Mouse (Mus musculus) neural tube, embryonic 11.5 days (tissue): ENCODE results near the gene Mtf2. TPM values are rescaled to one million over a fixed set of nuclear protein-coding genes. Genes with fewer than 3 reads are reported as not detected.
"Not testable (repeated sequence)": the region's sequence is repeated elsewhere in the genome, so short reads cannot be mapped to it uniquely, and the experiment has no call there.

ENCODE experiments used
- ATAC-seq: fragments of 200-750 bp; cut with Nextera tagmentation; 2 replicates; pipeline ENCODE4 v1.8.0; 2017; ENCODE audit warnings: moderate number of reproducible peaks, mild to moderate bottlenecking, moderate TSS enrichment, moderate library complexity; ENCODE audit not compliant: insufficient read depth, low FRiP score, low TSS enrichment
- DNase-seq: peaks from one replicate; pipeline ENCODE4 v3.0.0-alpha.2; 2015; ENCODE audit warnings: low spot score
- H3K27ac ChIP-seq: fragments of 300-500 bp; sonication (generic); 2 replicates; pipeline ENCODE4 v1.5.1; 2014; ENCODE audit warnings: low read depth, mild to moderate bottlenecking, low read length
- H3K27me3 ChIP-seq: fragments of 300-500 bp; sonication (generic); 2 replicates; pipeline ENCODE4 v1.6.1; 2014; ENCODE audit warnings: mild to moderate bottlenecking, low read length, mixed read lengths; ENCODE audit not compliant: control insufficient read depth, insufficient read depth
- H3K36me3 ChIP-seq: fragments of 300-500 bp; sonication (generic); 2 replicates; pipeline ENCODE4 v1.6.1; 2014; ENCODE audit warnings: mild to moderate bottlenecking, low read length, moderate library complexity, mixed read lengths; ENCODE audit not compliant: control insufficient read depth, insufficient read depth
- H3K4me1 ChIP-seq: fragments of 300-500 bp; sonication (generic); 2 replicates; pipeline ENCODE4 v1.6.1; 2014; ENCODE audit warnings: low read length, mixed read lengths; ENCODE audit not compliant: control insufficient read depth, insufficient read depth
- H3K4me2 ChIP-seq: fragments of 300-500 bp; sonication (generic); 2 replicates; pipeline ENCODE4 v1.6.1; 2014; ENCODE audit warnings: low read depth, mild to moderate bottlenecking, moderate library complexity
- H3K4me3 ChIP-seq: fragments of 300-500 bp; sonication (generic); 2 replicates; pipeline ENCODE4 v1.5.1; 2014; ENCODE audit warnings: low read depth, low read length
- H3K9ac ChIP-seq: fragments of 300-500 bp; sonication (generic); 2 replicates; pipeline ENCODE4 v1.6.1; 2014; ENCODE audit warnings: mild to moderate bottlenecking, low read length
- H3K9me3 ChIP-seq: fragments of 300-500 bp; sonication (generic); 2 replicates; pipeline ENCODE4 v1.6.1; 2016; ENCODE audit warnings: low read length; ENCODE audit not compliant: control insufficient read depth
- WGBS: fragments of 180-500 bp; shearing (Covaris S2); extraction: QIAGEN DNeasy Blood & Tissue Kit; methylation state at CpG from one replicate; pipeline ENCODE4 v1.1.7; 2014; 5-methylcytosine and 5-hydroxymethylcytosine counted together
- polyA plus RNA-seq: library from polyadenylated mRNA; unstranded; fragments of >200 nt; fragmentation: Nextera tagmentation; extraction: Ambion mirVana; gene quantifications from 2 replicates; pipeline ENCODE4 v1.2.1, GENCODE M21; 2014

Mtf2 gene
- polyA plus RNA-seq, 1 experiment from 2014 or later, result 135 TPM

- H3K27ac ChIP-seq, result no peak overlapping the region
- no peak overlapping the region for H3K4me2 ChIP-seq
- no peak overlapping the region for H3K9ac ChIP-seq
- no peak overlapping the region for H3K4me3 ChIP-seq
- no peaks in the 10 kb centered on the region for H3K4me1 ChIP-seq
- 96% methylated on average over 9 of the region's 9 CpGs for WGBS
- no peaks in the 10 kb centered on the region for H3K27me3 ChIP-seq
- no peak for ATAC-seq
- H3K9me3 ChIP-seq, result no peaks in the 10 kb centered on the region
- no peak for DNase-seq
- no peaks in the 10 kb centered on the region for H3K36me3 ChIP-seq
These were observed 5.1 kb upstream of the Mtf2 start for GRCm38 (mm10) chr5:108060413-108060812.

- Histone ChIP-seq H3K9ac (no peak overlapping the region), H3K4me1 (no peaks in the 10 kb centered on the region), H3K27ac (no peak overlapping the region), H3K4me2 (no peak overlapping the region), H3K4me3 (no peak overlapping the region), H3K9me3 (no peaks in the 10 kb centered on the region), H3K36me3 (peaks cover 17% of the 10 kb centered on the region), H3K27me3 (no peaks in the 10 kb centered on the region)
- no peak for ATAC-seq
- 97% methylated on average over 1 of the region's 1 CpGs for whole genome bisulfite sequencing
- DNase-seq, result no peak
These were observed 6.8 kb downstream of the Mtf2 start for GRCm38 (mm10) chr5:108072301-108072700.

- ATAC-seq (no peak), DNase-seq (no peak)
- H3K9ac ChIP-seq, result no peak overlapping the region
- no peak overlapping the region for H3K4me3 ChIP-seq
- no peaks in the 10 kb centered on the region for H3K9me3 ChIP-seq
- H3K4me1 ChIP-seq, result no peaks in the 10 kb centered on the region
- no peaks in the 10 kb centered on the region for H3K27me3 ChIP-seq
- H3K36me3 ChIP-seq, result peaks cover 5% of the 10 kb centered on the region
- no peak overlapping the region for H3K4me2 ChIP-seq
- no peak overlapping the region for H3K27ac ChIP-seq
These were observed 10.8 kb downstream of the Mtf2 start for GRCm38 (mm10) chr5:108076241-108076640.

- Histone ChIP-seq H3K36me3 (peaks cover 5% of the 10 kb centered on the region), H3K4me3 (no peak overlapping the region), H3K27me3 (no peaks in the 10 kb centered on the region), H3K9ac (no peak overlapping the region), H3K27ac (no peak overlapping the region), H3K9me3 (no peaks in the 10 kb centered on the region), H3K4me1 (no peaks in the 10 kb centered on the region), H3K4me2 (no peak overlapping the region)
- no peak for ATAC-seq
- WGBS, result 56% methylated on average over 6 of the region's 6 CpGs
- DNase-seq, result no peak
These were observed 11.5 kb downstream of the Mtf2 start for GRCm38 (mm10) chr5:108076833-108077540.

DNA sequence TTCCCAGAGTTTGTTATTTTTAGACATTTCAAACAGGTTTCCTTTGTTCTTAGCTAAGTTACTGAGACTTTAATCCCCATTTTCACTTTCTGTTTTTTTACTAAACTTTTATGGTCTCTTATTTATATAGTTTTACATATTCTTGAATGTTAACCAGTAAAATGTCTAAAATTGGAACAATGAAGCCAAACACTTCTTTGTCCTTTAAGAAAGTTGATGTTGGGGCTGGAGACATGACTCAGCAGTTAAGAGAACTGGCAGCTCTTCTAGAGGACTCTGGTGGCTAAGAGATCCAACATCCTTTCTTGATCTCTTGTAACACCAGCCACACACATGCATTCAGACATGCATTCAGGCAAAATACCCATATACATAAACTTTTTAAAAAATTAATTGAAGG lies 14.1 kb downstream of the Mtf2 start:
- H3K4me1 ChIP-seq, result no peaks in the 10 kb centered on the region
- no peaks in the 10 kb centered on the region for H3K9me3 ChIP-seq
- H3K36me3 ChIP-seq, result peaks cover 2% of the 10 kb centered on the region
- no peak overlapping the region for H3K9ac ChIP-seq
- DNase-seq (no peak), ATAC-seq (no peak)
- H3K4me3 ChIP-seq, result no peak overlapping the region
- no peaks in the 10 kb centered on the region for H3K27me3 ChIP-seq
- H3K27ac ChIP-seq, result no peak overlapping the region
- H3K4me2 ChIP-seq, result no peak overlapping the region

- no peak for ATAC-seq
- 48% methylated on average over 2 of the region's 2 CpGs for WGBS
- Histone ChIP-seq H3K9me3 (no peaks in the 10 kb centered on the region), H3K9ac (no peak overlapping the region), H3K4me2 (no peak overlapping the region), H3K4me1 (no peaks in the 10 kb centered on the region), H3K36me3 (peaks cover 7% of the 10 kb centered on the region), H3K27ac (no peak overlapping the region), H3K4me3 (no peak overlapping the region), H3K27me3 (no peaks in the 10 kb centered on the region)
- peak; percentile 16 for DNase-seq
These were observed 16.9 kb downstream of the Mtf2 start for GRCm38 (mm10) chr5:108082380-108082779.

DNA sequence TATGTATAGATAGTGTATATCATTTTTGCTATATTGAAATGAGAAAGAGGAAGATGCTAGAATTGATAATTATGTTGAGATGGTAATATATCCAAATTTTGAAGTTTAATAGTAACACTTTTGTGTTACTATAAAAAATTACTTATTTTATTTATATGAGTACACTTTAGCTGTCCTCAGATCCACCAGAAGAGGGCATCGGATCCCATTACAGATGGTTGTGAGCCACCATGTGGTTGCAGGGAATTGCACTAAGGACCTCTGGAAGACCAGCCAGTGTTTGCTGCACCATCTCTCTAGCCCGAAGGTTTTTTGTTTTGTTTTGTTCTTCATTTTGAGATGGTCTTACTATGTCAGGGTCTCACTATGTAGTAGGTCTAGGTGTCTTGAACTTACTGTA lies 20.0 kb downstream of the Mtf2 start:
- H3K4me3 ChIP-seq, result no peak overlapping the region
- no peak overlapping the region for H3K9ac ChIP-seq
- no peak overlapping the region for H3K4me2 ChIP-seq
- DNase-seq (no peak), ATAC-seq (no peak)
- no peaks in the 10 kb centered on the region for H3K4me1 ChIP-seq
- H3K36me3 ChIP-seq, result peaks cover 18% of the 10 kb centered on the region
- no peaks in the 10 kb centered on the region for H3K27me3 ChIP-seq
- H3K9me3 ChIP-seq, result no peaks in the 10 kb centered on the region
- no peak overlapping the region for H3K27ac ChIP-seq
- WGBS, result 97% methylated on average over 2 of the region's 2 CpGs

GRCm38 (mm10) chr5:108092731-108093130 lies 27.3 kb downstream of the Mtf2 start:
- not testable (repeated sequence) for H3K27ac ChIP-seq, H3K4me2 ChIP-seq, H3K27me3 ChIP-seq, H3K4me1 ChIP-seq, H3K4me3 ChIP-seq, DNase-seq, H3K9ac ChIP-seq, H3K9me3 ChIP-seq, ATAC-seq
- peaks cover 16% of the 10 kb centered on the region for H3K36me3 ChIP-seq
- WGBS, result 93% methylated on average over 8 of the region's 8 CpGs

DNA sequence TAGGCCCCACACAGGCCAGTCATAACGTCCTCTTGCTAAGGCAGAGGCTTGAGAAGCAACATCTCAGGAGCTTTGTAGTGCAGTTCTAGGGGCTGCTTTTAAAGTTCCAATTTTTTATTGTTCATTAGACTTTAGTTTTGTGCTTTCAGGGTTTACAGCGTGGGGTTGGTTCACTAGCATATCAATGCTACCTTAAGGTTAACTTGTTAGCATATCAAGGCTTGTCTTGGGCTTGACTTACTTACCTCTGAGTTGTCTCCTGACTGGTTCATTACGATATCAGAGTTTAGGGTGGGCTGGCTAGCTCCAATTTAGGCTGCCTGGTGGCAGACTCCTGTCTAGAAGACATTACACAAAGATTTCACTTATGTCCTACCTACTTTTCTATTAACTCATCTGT lies 32.2 kb downstream of the Mtf2 start:
- H3K9me3 ChIP-seq, result no peaks in the 10 kb centered on the region
- H3K9ac ChIP-seq, result no peak overlapping the region
- H3K4me2 ChIP-seq, result no peak overlapping the region
- no peak for ATAC-seq
- H3K4me1 ChIP-seq, result no peaks in the 10 kb centered on the region
- 92% methylated on average over 3 of the region's 3 CpGs for WGBS
- DNase-seq, result no peak
- peaks cover 12% of the 10 kb centered on the region for H3K36me3 ChIP-seq
- no peak overlapping the region for H3K27ac ChIP-seq
- no peak overlapping the region for H3K4me3 ChIP-seq
- no peaks in the 10 kb centered on the region for H3K27me3 ChIP-seq
